Mouse (Mus musculus) heart, embryonic 10.5 days (tissue): ENCODE results near the gene Htr6. TPM values are rescaled to one million over a fixed set of nuclear protein-coding genes. Genes with fewer than 3 reads are reported as not detected.

Experiments used
- DNase-seq: peaks from one replicate; pipeline ENCODE4 v3.0.0-alpha.2; 2017; ENCODE audit warnings: low spot score
- H3K27ac ChIP-seq: fragments of 300-500 bp; sonication (generic); 2 replicates; pipeline ENCODE4 v1.5.1; 2016; ENCODE audit warnings: mild to moderate bottlenecking
- H3K27me3 ChIP-seq: fragments of 300-500 bp; sonication (generic); 2 replicates; pipeline ENCODE4 v1.6.1; 2016; ENCODE audit warnings: mild to moderate bottlenecking; ENCODE audit not compliant: poor library complexity, insufficient read depth, severe bottlenecking
- H3K36me3 ChIP-seq: fragments of 300-500 bp; sonication (generic); 2 replicates; pipeline ENCODE4 v1.6.1; 2016; ENCODE audit warnings: mild to moderate bottlenecking, moderate library complexity
- H3K4me1 ChIP-seq: fragments of 300-500 bp; sonication (generic); 2 replicates; pipeline ENCODE4 v1.6.1; 2016; ENCODE audit warnings: mild to moderate bottlenecking
- H3K4me3 ChIP-seq: fragments of 300-500 bp; sonication (generic); 2 replicates; pipeline ENCODE4 v1.5.1; 2016; ENCODE audit warnings: mild to moderate bottlenecking, moderate library complexity
- H3K9me3 ChIP-seq: fragments of 300-500 bp; sonication (generic); 2 replicates; pipeline ENCODE4 v1.6.1; 2016; ENCODE audit warnings: mild to moderate bottlenecking, moderate library complexity
- WGBS: fragments of 180-500 bp; shearing (Covaris S2); methylation state at CpG from one replicate; pipeline ENCODE4 v1.1.7; 2016; 5-methylcytosine and 5-hydroxymethylcytosine counted together
- polyA plus RNA-seq: library from polyadenylated mRNA; unstranded; fragments of >200 nt; fragmentation: Nextera tagmentation; extraction: Ambion mirVana; gene quantifications from 2 replicates; pipeline ENCODE4 v1.2.1, GENCODE M21; 2016

The Htr6 gene
- polyA plus RNA-seq, 1 experiment from 2014 or later = not detected

DNA sequence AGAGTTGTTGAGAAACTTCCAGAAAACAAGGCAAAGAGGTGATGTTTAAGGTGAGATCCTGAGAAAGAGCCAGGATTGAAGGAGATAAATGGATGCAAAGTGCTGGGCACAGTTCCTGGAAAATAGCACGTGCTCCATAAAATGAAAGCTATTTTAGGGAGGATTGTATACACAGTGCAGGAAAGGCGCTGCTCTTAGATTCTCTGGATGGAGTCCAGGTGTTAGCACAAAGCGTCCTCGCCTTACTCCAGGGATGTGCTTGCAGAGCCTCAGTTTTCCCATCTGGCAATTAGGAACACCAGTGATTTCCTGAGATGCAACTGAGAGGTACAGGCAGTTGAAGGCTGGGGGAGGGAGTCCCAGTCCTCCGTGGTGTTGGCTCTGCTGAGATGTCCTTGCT, 20.8 kb upstream of the Htr6 start:
- H3K9me3 ChIP-seq = no peaks in the 10 kb centered on the region
- H3K4me1 ChIP-seq = peaks cover 23% of the 10 kb centered on the region
- no peak for DNase-seq
- 0 out of 2 replicates have a peak, but pooled peaks cover under 1% of the 10 kb centered on the region for H3K36me3 ChIP-seq
- peaks cover 43% of the 10 kb centered on the region for H3K27me3 ChIP-seq
- H3K27ac ChIP-seq = no peak overlapping the region
- H3K4me3 ChIP-seq = no peak overlapping the region
- WGBS = 73% methylated on average over 5 of the region's 5 CpGs

DNA sequence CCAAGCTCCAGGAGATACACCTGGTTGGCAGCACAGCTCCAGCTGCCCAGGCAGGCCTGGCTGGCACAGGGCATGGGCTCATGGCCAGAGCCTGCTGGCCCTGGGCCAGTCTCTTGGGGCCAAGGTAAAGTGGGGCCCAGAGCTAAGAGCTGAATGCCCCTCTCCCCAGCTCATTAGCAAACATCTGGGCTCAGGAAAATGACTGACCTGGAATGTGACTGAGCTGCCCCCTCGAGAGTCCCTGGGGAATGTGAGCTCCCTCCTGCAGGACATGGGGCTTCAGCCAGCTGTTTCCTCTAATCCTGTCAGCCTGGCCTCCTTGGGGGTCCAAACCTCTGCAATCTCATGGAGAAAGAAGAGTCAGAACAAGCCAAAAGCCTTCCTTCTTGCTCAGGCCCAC, 20.0 kb upstream of the Htr6 start:
- DNase-seq = no peak
- Histone ChIP-seq H3K27ac (no peak overlapping the region), H3K4me3 (no peak overlapping the region), H3K36me3 (no peaks in the 10 kb centered on the region), H3K27me3 (peaks cover 51% of the 10 kb centered on the region), H3K9me3 (no peaks in the 10 kb centered on the region), H3K4me1 (peaks cover 30% of the 10 kb centered on the region)
- 39% methylated on average over 1 of the region's 1 CpGs for WGBS

DNA sequence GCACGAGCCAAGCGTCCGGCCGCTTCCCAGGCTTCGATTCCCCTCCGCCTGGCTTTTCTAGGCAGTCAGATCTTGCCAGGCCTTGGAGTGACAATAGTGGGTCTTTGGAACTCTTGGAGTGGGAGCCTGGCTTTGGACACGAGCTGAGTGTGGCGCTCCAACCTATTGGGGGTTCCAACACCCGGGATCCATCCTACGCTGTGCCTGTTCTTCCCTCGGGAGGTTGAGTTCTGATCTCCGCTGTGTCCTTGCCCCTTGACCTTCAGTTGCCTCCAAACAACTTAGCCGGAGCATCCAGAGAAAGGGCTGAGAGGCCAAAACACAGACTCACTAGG, 17.8 kb upstream of the Htr6 start:
- Histone ChIP-seq H3K27ac (peak overlapping the region; percentile 88), H3K27me3 (peaks cover 71% of the 10 kb centered on the region), H3K36me3 (no peaks in the 10 kb centered on the region), H3K4me3 (peak overlapping the region; percentile 71), H3K4me1 (peaks cover 37% of the 10 kb centered on the region), H3K9me3 (no peaks in the 10 kb centered on the region)
- no peak for DNase-seq
- 22% methylated on average over 13 of the region's 13 CpGs for WGBS

DNA sequence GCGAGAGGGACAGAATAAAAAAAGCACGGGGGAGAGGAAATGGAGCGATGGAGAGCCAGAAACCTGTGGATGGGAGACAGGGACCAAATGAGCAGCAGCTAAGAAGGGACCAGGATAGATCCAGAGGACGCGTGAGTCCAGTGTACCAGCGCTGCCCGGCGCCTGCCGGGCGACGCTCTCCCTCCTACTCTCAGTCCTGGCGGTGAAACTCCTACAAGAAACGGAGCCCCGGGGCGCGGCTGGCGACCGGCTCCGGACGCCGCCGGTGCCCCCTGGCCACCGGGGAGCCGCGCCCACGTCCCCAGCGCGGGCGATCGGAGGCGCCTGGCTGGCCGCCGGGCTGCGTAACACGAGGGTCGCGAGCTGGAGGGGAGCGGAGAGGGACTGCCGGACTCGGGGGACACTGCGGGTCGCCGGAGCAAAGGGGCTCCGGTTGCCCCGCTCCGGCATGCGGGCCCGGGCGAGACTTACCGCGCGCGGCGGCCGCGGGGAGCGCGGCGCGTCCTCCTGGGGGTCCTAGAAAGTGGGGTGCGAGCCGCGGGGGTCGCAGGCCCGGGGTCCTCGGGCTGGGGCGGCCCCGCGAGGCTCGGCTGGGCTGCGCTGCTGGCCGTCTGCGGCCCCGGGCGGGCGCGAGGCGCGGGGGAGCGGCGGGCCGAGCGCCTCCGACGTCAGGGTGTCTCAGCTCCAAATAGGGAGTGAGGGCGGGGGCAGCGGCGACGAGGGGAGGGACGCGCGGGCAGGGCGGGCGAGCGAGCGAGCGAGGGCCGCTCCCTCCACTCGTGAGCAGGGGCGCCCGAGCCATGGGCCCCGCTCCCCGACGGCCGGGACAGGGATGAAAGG, 17.2 kb upstream of the Htr6 start, which contains the start of gene Nbl1:
Gene Nbl1, minus strand, starts transcription at position 638 of the 840 bp plus-strand sequence.
- 1% methylated on average over 88 of the region's 105 CpGs for WGBS
- peaks cover 77% of the 10 kb centered on the region for H3K27me3 ChIP-seq
- H3K4me3 ChIP-seq = peak within 1 kb of the TSS; percentile 71
- no peaks in the 10 kb centered on the region for H3K36me3 ChIP-seq
- H3K9me3 ChIP-seq = no peaks in the 10 kb centered on the region
- no peak for DNase-seq
- peak within 1 kb of the TSS; percentile 88 for H3K27ac ChIP-seq
- peaks cover 37% of the 10 kb centered on the region for H3K4me1 ChIP-seq

DNA sequence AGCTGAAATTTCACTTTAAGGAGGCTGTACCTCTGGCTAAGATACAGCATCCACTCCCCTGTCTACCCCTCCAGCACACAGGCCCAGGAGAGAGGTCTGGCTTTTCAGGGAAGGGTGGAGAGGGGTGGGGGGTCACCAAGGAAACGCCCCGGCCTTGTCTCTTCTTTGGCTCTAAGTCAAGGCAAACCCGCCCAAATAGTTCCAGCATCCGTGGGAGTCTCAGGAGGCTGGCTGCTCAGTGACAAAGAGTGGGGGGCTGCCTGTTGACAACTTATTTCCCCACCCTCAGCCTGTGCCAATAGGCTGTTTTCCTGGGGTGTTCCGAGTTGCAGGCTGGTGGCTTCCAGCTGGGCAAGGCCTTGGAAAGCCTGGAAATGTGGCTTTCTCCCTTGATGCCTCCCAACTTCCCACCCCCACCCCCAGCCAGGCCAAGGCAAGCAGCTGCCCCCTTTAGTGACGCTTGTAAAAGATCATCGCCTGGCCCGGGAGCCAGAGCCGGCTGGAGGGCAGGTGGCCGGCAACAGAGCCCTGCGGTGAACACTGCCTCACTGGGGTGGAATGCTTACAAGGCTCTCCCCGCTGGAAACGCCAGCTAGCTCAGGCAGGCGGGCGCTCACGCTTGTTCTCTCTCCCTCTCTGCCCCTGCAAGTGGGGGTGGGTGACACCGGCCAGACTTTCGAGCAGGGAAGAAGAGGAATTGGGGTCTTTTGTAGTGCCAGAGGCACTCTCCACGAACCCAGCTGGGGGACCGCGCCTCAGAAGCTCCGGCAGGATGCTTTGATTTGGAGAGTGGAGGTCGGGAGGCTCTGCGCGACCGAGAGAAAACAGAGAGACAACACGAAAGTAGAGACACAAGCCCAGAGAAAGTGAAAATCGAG, 16.3 kb upstream of the Htr6 start:
- peak overlapping the region; percentile 88 for H3K27ac ChIP-seq
- DNase-seq = no peak
- peaks cover 85% of the 10 kb centered on the region for H3K27me3 ChIP-seq
- 5% methylated on average over 28 of the region's 28 CpGs for WGBS
- peaks cover 37% of the 10 kb centered on the region for H3K4me1 ChIP-seq
- peak overlapping the region; percentile 71 for H3K4me3 ChIP-seq
- H3K9me3 ChIP-seq = no peaks in the 10 kb centered on the region
- H3K36me3 ChIP-seq = no peaks in the 10 kb centered on the region

DNA sequence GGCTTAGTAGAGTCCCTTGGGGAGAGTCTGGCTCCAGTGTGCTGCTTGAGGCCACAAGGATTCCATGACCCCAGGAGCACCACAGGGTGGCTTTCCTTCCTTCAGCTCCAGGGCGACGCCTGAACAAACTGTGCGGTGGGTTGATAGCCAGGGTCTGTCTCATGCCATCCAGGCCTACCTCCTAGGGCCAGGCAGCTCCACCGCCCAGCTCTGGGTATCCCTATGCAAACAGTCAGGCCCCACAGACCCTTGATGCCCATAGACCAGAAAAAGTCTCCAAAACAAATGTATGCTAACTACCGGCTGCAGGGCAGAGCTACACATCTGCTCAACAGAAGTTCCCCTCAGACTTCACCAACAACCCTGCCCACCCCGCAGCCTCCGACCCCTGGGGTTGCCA, 15.7 kb upstream of the Htr6 start:
- Histone ChIP-seq H3K9me3 (no peaks in the 10 kb centered on the region), H3K4me1 (peaks cover 37% of the 10 kb centered on the region), H3K27ac (peak overlapping the region; percentile 88; the same call in 1 of the 2 replicates), H3K4me3 (no peak overlapping the region), H3K36me3 (no peaks in the 10 kb centered on the region), H3K27me3 (peaks cover 88% of the 10 kb centered on the region)
- 43% methylated on average over 7 of the region's 7 CpGs for WGBS
- DNase-seq = no peak

DNA sequence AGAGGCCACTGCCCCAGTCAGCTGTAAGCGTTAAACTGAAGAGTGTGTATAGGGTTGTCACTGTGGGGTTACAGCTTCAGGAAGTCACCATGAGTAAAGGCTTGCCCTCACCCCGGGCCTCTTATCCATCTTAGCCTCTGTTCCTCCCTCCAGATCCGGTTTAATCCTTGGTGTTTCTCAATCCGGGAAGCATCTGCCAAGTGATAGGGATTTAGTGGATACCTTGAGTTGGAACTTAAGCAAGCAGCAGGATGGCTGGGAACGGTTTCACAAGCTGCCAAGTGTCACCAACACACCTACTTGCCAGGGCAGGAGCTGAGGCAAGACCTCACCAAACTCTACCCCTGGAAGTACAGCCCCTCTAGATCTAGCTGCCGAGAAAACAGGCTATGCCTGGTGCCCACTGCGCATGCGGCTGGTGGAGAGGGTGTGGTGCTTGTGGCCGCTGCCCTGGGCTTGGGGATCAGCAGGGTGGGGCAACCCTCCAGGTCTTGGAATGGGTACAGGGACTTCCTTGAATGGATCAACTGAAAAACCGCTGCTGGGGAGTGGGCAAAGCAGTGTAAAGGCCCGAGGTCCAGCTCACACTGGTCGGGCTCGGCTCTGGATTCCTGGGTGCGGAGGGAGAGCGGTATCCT, 15.1 kb upstream of the Htr6 start:
- DNase-seq = no peak
- Histone ChIP-seq H3K4me3 (no peak overlapping the region), H3K27me3 (peaks cover 85% of the 10 kb centered on the region), H3K27ac (no peak overlapping the region), H3K9me3 (no peaks in the 10 kb centered on the region), H3K36me3 (no peaks in the 10 kb centered on the region), H3K4me1 (peaks cover 37% of the 10 kb centered on the region)
- WGBS = 59% methylated on average over 15 of the region's 15 CpGs

DNA sequence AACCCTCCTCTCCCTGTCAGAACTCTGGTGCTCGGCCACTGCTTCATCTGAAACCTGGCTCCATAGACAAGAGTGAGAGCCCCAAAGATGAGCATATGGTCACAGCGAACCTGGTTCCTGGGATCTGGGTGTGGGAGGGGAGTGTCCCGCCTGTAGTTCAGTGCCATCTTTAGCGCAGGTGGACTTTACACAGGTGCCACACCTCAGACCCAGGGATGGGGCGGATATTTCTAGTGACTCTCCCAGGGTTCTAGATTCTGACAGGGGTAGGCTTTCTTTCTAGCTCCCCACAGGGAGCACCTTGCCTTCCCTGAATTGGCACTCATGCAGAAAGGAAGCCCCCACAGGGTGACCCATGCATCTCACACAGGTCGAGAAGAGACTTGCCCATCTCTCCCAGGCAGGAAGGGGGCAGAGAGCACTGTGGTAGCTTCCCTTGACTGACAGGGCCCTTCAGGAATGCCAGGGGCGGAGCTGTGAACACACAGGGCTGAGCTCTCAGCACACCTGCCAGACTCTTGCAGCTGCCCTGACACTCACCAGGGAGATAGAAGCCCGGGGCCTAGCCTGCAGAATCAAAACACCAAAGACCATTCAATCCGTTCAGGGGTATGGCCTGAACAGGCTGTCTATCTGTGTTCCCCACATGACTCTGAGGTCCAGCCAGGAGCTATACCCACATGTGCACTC, 13.8 kb upstream of the Htr6 start:
- no peak for DNase-seq
- Histone ChIP-seq H3K4me1 (peaks cover 33% of the 10 kb centered on the region), H3K9me3 (no peaks in the 10 kb centered on the region), H3K4me3 (no peak overlapping the region), H3K27me3 (peaks cover 87% of the 10 kb centered on the region), H3K27ac (no peak overlapping the region), H3K36me3 (no peaks in the 10 kb centered on the region)
- WGBS = 40% methylated on average over 9 of the region's 9 CpGs

DNA sequence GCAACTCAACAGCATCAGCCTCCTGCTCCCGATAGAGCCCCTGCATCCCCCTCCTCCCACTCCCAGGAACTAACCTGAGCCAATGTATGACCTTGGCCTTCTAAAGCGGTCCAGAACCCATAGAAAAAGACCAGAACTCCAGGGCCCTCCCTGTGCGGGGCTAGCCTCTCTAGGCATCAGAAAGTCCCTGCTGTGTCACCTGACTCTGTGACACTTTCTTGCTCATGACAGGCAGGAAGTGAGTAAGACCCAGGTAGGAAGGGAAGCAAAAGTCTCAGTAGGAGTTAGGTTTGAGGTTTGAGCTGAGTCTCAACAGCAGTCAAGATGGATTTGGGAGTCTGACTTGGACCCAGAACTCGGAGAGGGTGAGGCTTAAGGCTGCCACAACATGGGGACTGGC, 11.6 kb upstream of the Htr6 start:
- Histone ChIP-seq H3K9me3 (no peaks in the 10 kb centered on the region), H3K4me1 (peaks cover 35% of the 10 kb centered on the region), H3K4me3 (no peak overlapping the region), H3K36me3 (no peaks in the 10 kb centered on the region), H3K27me3 (peaks cover 70% of the 10 kb centered on the region), H3K27ac (peak overlapping the region; percentile 13; the same call in 1 of the 2 replicates)
- DNase-seq = no peak
- WGBS = 61% methylated on average over 4 of the region's 4 CpGs

DNA sequence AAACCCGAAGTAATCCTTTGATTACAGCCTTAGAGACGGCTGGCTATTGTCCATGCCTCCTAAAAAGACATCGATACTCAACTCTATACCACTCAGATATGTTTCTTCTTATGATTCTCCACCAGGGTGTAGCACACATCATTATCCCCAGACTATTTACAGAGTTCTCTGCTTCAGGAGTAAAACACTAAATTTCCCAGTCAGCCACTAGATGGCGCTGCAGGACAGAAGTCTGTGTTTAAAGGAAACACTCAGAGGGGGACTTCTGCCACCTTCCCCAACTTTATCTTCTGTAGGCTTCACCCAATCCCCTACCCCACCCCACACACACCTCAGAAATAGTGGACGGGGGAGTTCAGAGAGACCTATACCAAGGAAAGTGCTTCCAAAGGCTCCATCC, 10.7 kb upstream of the Htr6 start:
- H3K4me3 ChIP-seq = no peak overlapping the region
- peaks cover 67% of the 10 kb centered on the region for H3K27me3 ChIP-seq
- H3K36me3 ChIP-seq = no peaks in the 10 kb centered on the region
- WGBS = 24% methylated on average over 5 of the region's 5 CpGs
- H3K4me1 ChIP-seq = peaks cover 26% of the 10 kb centered on the region
- H3K27ac ChIP-seq = no peak overlapping the region
- no peaks in the 10 kb centered on the region for H3K9me3 ChIP-seq
- DNase-seq = peak; percentile 85

DNA sequence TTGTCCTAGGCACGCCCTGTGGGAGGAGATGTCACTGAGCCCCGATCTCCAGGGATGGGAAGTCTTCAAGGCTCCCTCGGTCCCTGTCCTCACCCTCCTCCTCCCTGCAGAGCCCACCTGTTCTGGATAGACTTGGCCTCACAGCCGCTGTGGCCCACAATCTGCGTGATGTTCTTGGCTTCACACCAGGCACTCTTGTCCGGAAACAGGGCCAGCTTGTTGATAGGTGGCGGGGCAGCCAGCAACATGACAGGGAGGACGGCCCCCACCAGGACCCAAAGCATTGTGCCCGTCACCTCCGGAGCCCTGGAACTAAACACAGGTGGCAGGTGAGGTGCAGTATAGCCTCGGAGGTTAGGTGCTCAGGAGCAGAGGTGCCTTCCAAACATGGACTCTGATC, 10.0 kb upstream of the Htr6 start:
- H3K27ac ChIP-seq = no peak overlapping the region
- no peaks in the 10 kb centered on the region for H3K36me3 ChIP-seq
- H3K27me3 ChIP-seq = peaks cover 62% of the 10 kb centered on the region
- H3K4me1 ChIP-seq = peaks cover 20% of the 10 kb centered on the region
- no peak overlapping the region for H3K4me3 ChIP-seq
- no peaks in the 10 kb centered on the region for H3K9me3 ChIP-seq
- WGBS = 57% methylated on average over 11 of the region's 11 CpGs
- DNase-seq = no peak

DNA sequence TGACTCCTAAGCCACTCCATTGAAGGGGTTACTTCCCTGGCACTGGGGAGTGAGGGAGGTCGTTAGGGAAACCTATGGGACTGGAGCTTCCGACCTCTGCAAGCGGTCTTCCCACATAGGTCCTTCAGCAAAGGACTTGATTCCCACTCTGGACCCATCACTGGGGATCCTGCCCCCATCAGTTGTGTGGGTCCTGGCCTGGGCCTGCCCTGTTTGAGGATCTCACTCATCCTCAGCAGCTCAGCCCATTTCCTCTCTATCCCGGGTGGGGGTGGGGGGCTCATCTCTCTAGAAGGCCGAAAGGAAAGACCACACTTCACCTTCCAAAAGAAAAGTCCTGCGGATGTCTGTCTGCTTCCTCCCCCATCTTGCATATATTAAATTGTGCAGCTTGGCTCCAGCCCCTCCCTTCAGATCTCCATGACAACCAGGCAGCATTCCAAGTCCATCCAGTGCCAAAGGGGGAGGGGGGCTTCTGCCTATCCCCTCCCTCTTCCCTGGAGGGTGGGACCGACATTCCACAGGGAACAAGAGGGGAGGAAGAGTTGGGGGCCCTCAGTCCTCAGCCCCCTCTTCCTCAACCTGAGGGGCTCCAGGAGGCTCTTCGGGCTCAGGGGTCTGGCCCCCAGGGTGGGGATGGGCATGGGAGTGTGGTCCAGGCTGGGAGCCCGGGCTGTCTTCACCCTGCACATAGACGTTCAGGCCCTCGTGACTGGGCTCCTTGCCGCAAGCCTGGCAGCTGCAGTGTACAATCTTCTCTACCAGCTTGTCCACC, 7.6 kb upstream of the Htr6 start:
- Histone ChIP-seq H3K27me3 (peaks cover 43% of the 10 kb centered on the region), H3K4me3 (0 out of 2 replicates have a peak overlapping the region, but pooled peaks have one; percentile 2), H3K4me1 (peaks cover 14% of the 10 kb centered on the region), H3K27ac (no peak overlapping the region), H3K36me3 (no peaks in the 10 kb centered on the region), H3K9me3 (no peaks in the 10 kb centered on the region)
- DNase-seq = no peak
- 48% methylated on average over 12 of the region's 12 CpGs for WGBS
